Mouse (Mus musculus) urinary bladder, postnatal 10 days (tissue): Measurements from ENCODE around the gene Pycr2.
"Not testable (repeated sequence)": the region's sequence is repeated elsewhere in the genome, so short reads cannot be mapped to it uniquely, and the experiment has no call there.

ENCODE experiments used
- DNase-seq: peaks from one replicate; pipeline ENCODE4 v3.0.0; 2022; ENCODE audit warnings: low spot score

The Pycr2 gene

GRCm38 (mm10) chr1:180905307-180905706 is 1.2 kb downstream of the Pycr2 start:
- DNase-seq, result no peak

- no peak for DNase-seq
These were observed 1.8 kb downstream of the Pycr2 start for GRCm38 (mm10) chr1:180905876-180906275.

- DNase-seq, result no peak
These were observed 2.5 kb downstream of the Pycr2 start for GRCm38 (mm10) chr1:180906461-180907147.

- DNase-seq, result no peak
These were observed 7.0 kb downstream of the Pycr2 start for GRCm38 (mm10) chr1:180911138-180911537.

GRCm38 (mm10) chr1:180911653-180912287 is 7.7 kb downstream of the Pycr2 start:
- DNase-seq, result no peak

GRCm38 (mm10) chr1:180912792-180913191 is 8.7 kb downstream of the Pycr2 start:
- no peak for DNase-seq

- no peak for DNase-seq
These were observed 9.7 kb downstream of the Pycr2 start for GRCm38 (mm10) chr1:180913797-180914196.

GRCm38 (mm10) chr1:180916425-180916824 is 12.3 kb downstream of the Pycr2 start:
- DNase-seq, result no peak

GRCm38 (mm10) chr1:180917053-180917452 is 13.0 kb downstream of the Pycr2 start:
- no peak for DNase-seq

GRCm38 (mm10) chr1:180919686-180920085 is 15.6 kb downstream of the Pycr2 start:
- DNase-seq, result no peak

- DNase-seq, result no peak
These were observed 18.4 kb downstream of the Pycr2 start for GRCm38 (mm10) chr1:180922273-180923048.

GRCm38 (mm10) chr1:180924737-180925136 is 20.6 kb downstream of the Pycr2 start:
- DNase-seq, result no peak

- no peak for DNase-seq
These were observed 22.2 kb downstream of the Pycr2 start for GRCm38 (mm10) chr1:180926286-180926685.

- no peak for DNase-seq
These were observed 25.5 kb downstream of the Pycr2 start for GRCm38 (mm10) chr1:180929599-180929998.

GRCm38 (mm10) chr1:180931106-180931505 is 27.0 kb downstream of the Pycr2 start:
- DNase-seq, result no peak

GRCm38 (mm10) chr1:180933659-180934058 is 29.6 kb downstream of the Pycr2 start:
- no peak for DNase-seq

GRCm38 (mm10) chr1:180934467-180935419 is 30.6 kb downstream of the Pycr2 start, which contains the start of gene Lefty1:
Lefty1 (plus strand) TSS chr1:180935022.
- no peak for DNase-seq

GRCm38 (mm10) chr1:180936610-180937398 is 32.7 kb downstream of the Pycr2 start:
- DNase-seq, result not testable (repeated sequence)

GRCm38 (mm10) chr1:180937631-180938030 is 33.5 kb downstream of the Pycr2 start:
- not testable (repeated sequence) for DNase-seq

- DNase-seq, result not testable (repeated sequence)
These were observed 34.7 kb downstream of the Pycr2 start for GRCm38 (mm10) chr1:180938781-180939180.
